13 mouse cellular contexts compared by ENCODE assay signal in genomic region chr11:121743915-121744628, GRCm38 (mm10). TPM values are rescaled to one million over a fixed set of nuclear protein-coding genes. Genes with fewer than 3 reads are reported as not detected.
DNase-seq lines count a peak whose midpoint lies in the region; ATAC-seq and TF ChIP-seq lines count a peak whose summit lies in the region.
"Had no signal": no experiment of that assay in that cellular context is flagged by ENCODE, and none has a peak within 500 bp of the region (broad histone marks: within the 10 kb centered on the region; RNA-seq: fewer than 3 reads in every experiment).

No protein-coding gene starts in this region.

- no peaks in the 10 kb centered on the region for H3K27me3 ChIP-seq in CH12.LX (replicated peaks)
- H3K27me3 ChIP-seq in Patski: no peaks in the 10 kb centered on the region
- H3K27me3 ChIP-seq: embryonic facial prominence, embryonic 12.5 days; forebrain, embryonic 15.5 days; limb, embryonic 12.5 days had no signal

- POLR2A ChIA-PET in Patski (lab: Charles Lee): no interaction called here

- in situ Hi-C loops in CH12.LX (cut with MboI; ENCODE audit: low pct_ligation_motif_present, low pct_unique_long_range_greater_than_20kb, low sequenced_read_pairs): no loop called here
- in situ Hi-C loops in Patski (cut with MboI; ENCODE audit: low pct_unique_long_range_greater_than_20kb): no loop called here

- TF ChIP-seq EP300 in CH12.LX (IDR thresholded peaks at IDR 0.05; ENCODE audit: low read length): no peak

- no peaks in the 10 kb centered on the region for H3K36me3 ChIP-seq in CH12.LX (replicated peaks in 1 of 2; ENCODE audit: control insufficient read depth in 1 of 2, insufficient read depth in 1 of 2, low read length in 1 of 2)
- H3K36me3 ChIP-seq: embryonic facial prominence, embryonic 12.5 days; forebrain, embryonic 15.5 days; limb, embryonic 12.5 days had no signal

- ATAC-seq in Patski: no peak
- ATAC-seq: forebrain, embryonic 15.5 days had no signal

- CTCF ChIA-PET in Patski (lab: Charles Lee): interaction anchor here (0.7 to 1.8 kb wide), 5 partner anchors 9 to 40 kb away, joined by 3 to 4 read pairs (median 3); no protein-coding TSS in a partner anchor

- H3K27ac ChIP-seq in left cerebral cortex, adult 2 months: no peak overlapping the region
- H3K27ac ChIP-seq in CH12.LX (ENCODE audit: insufficient read depth, low read depth): no peak overlapping the region
- H3K27ac ChIP-seq: embryonic facial prominence, embryonic 12.5 days; forebrain, embryonic 15.5 days; limb, embryonic 12.5 days had no signal

- intact Hi-C loops in left cerebral cortex, adult 2 months (cut with DNase I): loop anchor here (5.0 kb wide), 1 partner anchor 92 kb away; no protein-coding TSS in a partner anchor

- TF ChIP-seq CTCF in left cerebral cortex, adult 2 months (IDR thresholded peaks at IDR 0.05): peak; percentile 44
- peak in 1 of 2 experiments; percentile 62; a peak in 2 of 4 replicates for TF ChIP-seq CTCF in CH12.LX (conservative IDR thresholded peaks at IDR 0.05 in 1 of 2, IDR thresholded peaks at IDR 0.05 in 1 of 2; ENCODE audit: low read depth in 2 of 2, low read length in 2 of 2)
- peak; percentile 41 for TF ChIP-seq CTCF in Patski (IDR thresholded peaks at IDR 0.05)

- peaks cover 11 to 15% of the 10 kb centered on the region in 2 experiments for H3K4me1 ChIP-seq in CH12.LX (ENCODE audit: control insufficient read depth in 1 of 2, insufficient read depth in 2 of 2)
- H3K4me1 ChIP-seq: embryonic facial prominence, embryonic 12.5 days; forebrain, embryonic 15.5 days had no signal

- TF ChIP-seq POLR2A in CH12.LX (IDR thresholded peaks at IDR 0.05; ENCODE audit: low read depth, low read length): no peak

- peak; percentile 60 for TF ChIP-seq RAD21 in CH12.LX (IDR thresholded peaks at IDR 0.05; ENCODE audit: low read depth, low read length)

- DNase-seq in left cerebral cortex, adult 2 months (ENCODE audit: extremely low spot score in 1 of 2, low spot score in 2 of 2): no peak
- DNase-seq in left cerebral cortex, adult 18-20 months (ENCODE audit: low spot score in 2 of 2): no peak
- DNase-seq in CH12.LX (ENCODE audit: extremely low read depth) (no peak), Patski (ENCODE audit: low read depth, low spot score) (no peak)
- peak; percentile 37 for DNase-seq in lung, postnatal 36 days
- DNase-seq in cerebellum, postnatal 14 days: no peak
- DNase-seq in cerebellum, postnatal 36 days: no peak
- DNase-seq: adrenal gland, adult 2 months; cerebellum, adult 11 months had no signal

- H3K79me2 ChIP-seq in CH12.LX (replicated peaks; ENCODE audit: control insufficient read depth, extremely low read depth, insufficient read depth, poor library complexity, severe bottlenecking): no peaks in the 10 kb centered on the region

- H3K9me3 ChIP-seq in CH12.LX (replicated peaks; ENCODE audit: low read length): no peaks in the 10 kb centered on the region
- H3K9me3 ChIP-seq: embryonic facial prominence, embryonic 12.5 days; forebrain, embryonic 15.5 days; limb, embryonic 12.5 days had no signal

- dilution Hi-C loops in CH12.LX (cut with MboI; ENCODE audit: extremely low pct_ligation_motif_present, extremely low pct_unique_long_range_greater_than_20kb, low sequenced_read_pairs): no loop called here

- H3K4me2 ChIP-seq in CH12.LX (ENCODE audit: insufficient read depth, low read depth, poor library complexity, severe bottlenecking): no peak overlapping the region
- H3K4me2 ChIP-seq: embryonic facial prominence, embryonic 12.5 days; forebrain, embryonic 15.5 days; limb, embryonic 12.5 days had no signal

- no peak overlapping the region for H3K9ac ChIP-seq in CH12.LX (ENCODE audit: insufficient read depth, low read depth)
- H3K9ac ChIP-seq: embryonic facial prominence, embryonic 12.5 days; forebrain, embryonic 15.5 days; limb, embryonic 12.5 days had no signal

- no peak overlapping the region for H3K4me3 ChIP-seq in left cerebral cortex, adult 2 months
- H3K4me3 ChIP-seq in CH12.LX (replicated peaks in 1 of 3; ENCODE audit: low read depth in 2 of 3, low read length in 2 of 3, poor library complexity in 1 of 3): no peak overlapping the region
- H3K4me3 ChIP-seq: embryonic facial prominence, embryonic 12.5 days; forebrain, embryonic 15.5 days; limb, embryonic 12.5 days; myocyte had no signal

TF ChIP-seq in CH12.LX, 34 proteins besides CTCF, POLR2A, EP300 and RAD21:
- TF ChIP-seq RCOR1 (conservative IDR thresholded peaks at IDR 0.05; ENCODE audit: low read depth, low read length) (no peak), JUND (conservative IDR thresholded peaks at IDR 0.05; ENCODE audit: low read depth, low read length) (no peak), SMC3 (IDR thresholded peaks at IDR 0.05; ENCODE audit: low read depth, low read length) (peak; percentile 63), E2F4 (IDR thresholded peaks at IDR 0.05; ENCODE audit: insufficient replicate concordance, low read depth, low read length) (0 out of 2 replicates have a peak, but pooled peaks have one; percentile 11)

RNA-seq across cellular contexts. Expression of gene Metrnl, which starts 42.7 kb away (rescaled TPM):
- 10 to 100 TPM; 14.6 to 18.6 TPM for total RNA-seq in left cerebral cortex, adult 2 months (2021)
- 10 to 100 TPM; 17.6 to 19.0 TPM for total RNA-seq in left cerebral cortex, adult 18-20 months (2021)
- total RNA-seq in CH12.LX (2012; rRNA removed) (0.97 and 1.1 TPM in 2 replicates), CH12.LX (2014; rRNA removed) (0.50 and 1.1 TPM in 2 replicates)
- polyA plus RNA-seq in CH12.LX (2012; ENCODE audit: insufficient read length, low read depth) (0.33 and 0.53 TPM in 2 replicates), Patski (2021) (89.5 TPM)

Comparison
In these comparisons a context has a peak if more than half of its experiments do, and no peak if none do; other contexts are left out.
1. RNA of gene Metrnl, which starts 42.7 kb away (total RNA-seq): 17.6 to 19.0 TPM in left cerebral cortex, adult 18-20 months and 14.6 to 18.6 TPM in left cerebral cortex, adult 2 months; 0.50 to 1.1 TPM in CH12.LX; every median in the first group is over 4 times any median in the second.